Mouse (Mus musculus): ENCODE data around the gene Fdps. TPM values are rescaled to one million over a fixed set of nuclear protein-coding genes. Genes with fewer than 3 reads are reported as not detected.
A peak's percentile ranks its signal among the peaks of the same experiment; 100 is the strongest.

Gene Fdps
- 138 and 150 TPM in 2 replicates for polyA plus RNA-seq (2015; fragmentation: Nextera tagmentation; extraction: Ambion mirVana)

DNA sequence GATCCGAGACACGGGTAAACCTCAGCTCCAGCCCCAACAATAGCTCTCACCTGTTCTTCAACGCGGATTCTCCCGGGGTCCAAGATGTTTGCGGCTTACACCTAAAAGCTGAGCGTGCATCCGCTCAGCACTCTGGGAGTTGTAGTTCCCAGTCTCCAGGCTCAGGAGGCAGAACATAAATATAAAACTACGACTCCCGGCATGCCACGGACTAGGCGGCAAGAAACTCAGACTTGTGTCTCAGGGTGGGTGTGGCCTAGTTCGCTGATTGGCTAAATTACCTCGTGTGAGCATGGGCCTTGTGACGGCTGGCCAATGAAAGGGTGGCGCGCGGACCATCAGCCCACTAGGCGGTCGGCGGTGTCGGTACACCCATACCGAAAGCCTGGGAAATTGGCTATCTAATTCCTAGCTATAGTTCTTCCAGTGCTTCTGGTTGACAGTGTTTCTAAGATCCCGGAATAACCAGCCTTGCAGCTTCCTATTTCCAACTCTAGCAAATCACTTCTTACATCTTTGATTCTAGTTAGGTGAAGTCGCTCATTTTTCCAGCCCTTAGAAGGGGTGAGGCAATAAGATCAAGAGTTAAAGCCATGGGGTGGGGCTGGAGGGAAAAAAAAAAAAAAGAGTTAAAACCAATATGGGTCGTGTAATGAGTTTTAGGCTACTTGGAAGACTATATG lies at the start of gene Fdps:
Gene Fdps (minus strand): TSS at position 148 of the 683 bp plus-strand sequence.
- Histone ChIP-seq H3K27ac (peak within 1 kb of the TSS; percentile 57; the same call in 1 of the 2 replicates), H3K36me3 (ENCODE audit: insufficient read depth, low read length) (peaks cover 7% of the 10 kb centered on the region; the same call in 1 of the 2 replicates), H3K4me1 (replicated peaks; ENCODE audit: insufficient read depth, low read length) (peaks cover 4% of the 10 kb centered on the region; the same call in 1 of the 2 replicates), H3K4me3 (replicated peaks; ENCODE audit: low read depth, low read length) (peak within 1 kb of the TSS; percentile 50), H3K9ac (ENCODE audit: low read depth, low read length) (peak within 1 kb of the TSS; percentile 51), H3K27me3 (ENCODE audit: insufficient read depth, low read length) (no peaks in the 10 kb centered on the region), H3K9me3 (replicated peaks; ENCODE audit: low read length) (no peaks in the 10 kb centered on the region), H3K4me2 (ENCODE audit: low read length) (peak within 1 kb of the TSS; percentile 86)
- ATAC-seq (replicated peaks; ENCODE audit: low FRiP score, low read depth) = peak; percentile 99
- WGBS = under 1% methylated on average over 26 of the region's 26 CpGs
- peak; percentile 100 for DNase-seq (ENCODE audit: low spot score)
- peak; percentile 33; the same call in 1 of the 2 replicates for TF ChIP-seq CTCF (IDR thresholded peaks at IDR 0.05; ENCODE audit: low read depth)

DNA sequence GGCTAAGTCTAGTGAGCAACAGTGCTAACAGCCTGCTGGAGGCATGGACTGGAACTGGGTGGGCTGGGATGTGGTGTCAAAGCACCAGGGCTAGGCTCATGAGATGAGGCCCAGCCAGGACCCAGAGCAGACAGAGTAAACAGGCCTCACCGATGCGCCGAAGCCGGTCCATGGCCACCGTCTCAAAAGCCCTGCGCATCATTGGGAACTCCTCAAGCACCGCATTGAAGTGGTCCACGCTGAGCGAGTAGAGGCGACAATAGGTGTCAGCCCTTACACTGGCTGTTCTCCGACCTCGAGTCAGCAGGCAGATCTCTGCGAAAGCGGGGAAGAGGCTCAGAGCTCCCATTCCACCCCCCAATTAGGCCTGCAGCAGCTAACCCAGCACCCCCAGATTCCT lies 46.8 kb upstream of the Fdps start:
- no peak for ATAC-seq (replicated peaks; ENCODE audit: low FRiP score, low read depth)
- TF ChIP-seq CTCF (IDR thresholded peaks at IDR 0.05; ENCODE audit: low read depth) = no peak
- no peak overlapping the region for H3K9ac ChIP-seq (ENCODE audit: low read depth, low read length)
- no peak for DNase-seq (ENCODE audit: low spot score)
- no peaks in the 10 kb centered on the region for H3K9me3 ChIP-seq (replicated peaks; ENCODE audit: low read length)
- H3K4me2 ChIP-seq (ENCODE audit: low read length) = no peak overlapping the region
- H3K27me3 ChIP-seq (ENCODE audit: insufficient read depth, low read length) = no peaks in the 10 kb centered on the region
- 61% methylated on average over 14 of the region's 14 CpGs for WGBS
- no peaks in the 10 kb centered on the region for H3K36me3 ChIP-seq (ENCODE audit: insufficient read depth, low read length)
- H3K4me1 ChIP-seq (replicated peaks; ENCODE audit: insufficient read depth, low read length) = 0 out of 2 replicates have a peak, but pooled peaks cover 4% of the 10 kb centered on the region
- H3K4me3 ChIP-seq (replicated peaks; ENCODE audit: low read depth, low read length) = no peak overlapping the region
- H3K27ac ChIP-seq = no peak overlapping the region

DNA sequence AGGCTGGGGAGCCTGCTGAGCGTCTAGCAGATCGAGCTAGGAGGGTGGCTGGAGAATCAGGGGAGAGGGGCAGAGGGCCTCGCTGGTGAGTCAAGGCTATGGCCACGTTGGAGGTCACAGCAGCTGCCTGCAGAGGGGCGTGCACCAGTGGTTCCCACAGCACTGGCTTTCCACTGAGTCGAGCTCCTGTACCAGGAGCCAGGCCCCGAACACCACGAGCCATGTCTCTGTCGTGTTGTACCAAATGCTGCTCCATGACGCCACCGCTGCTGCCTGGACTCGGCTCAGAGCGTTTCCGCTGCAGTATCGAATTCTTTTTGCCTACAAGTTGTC lies 46.2 kb upstream of the Fdps start:
- no peak for TF ChIP-seq CTCF (IDR thresholded peaks at IDR 0.05; ENCODE audit: low read depth)
- Histone ChIP-seq H3K4me3 (replicated peaks; ENCODE audit: low read depth, low read length) (peak overlapping the region; percentile 23), H3K27me3 (ENCODE audit: insufficient read depth, low read length) (no peaks in the 10 kb centered on the region), H3K4me2 (ENCODE audit: low read length) (peak overlapping the region; percentile 59), H3K27ac (no peak overlapping the region), H3K9ac (ENCODE audit: low read depth, low read length) (0 out of 2 replicates have a peak overlapping the region, but pooled peaks have one; percentile 35), H3K36me3 (ENCODE audit: insufficient read depth, low read length) (no peaks in the 10 kb centered on the region), H3K4me1 (replicated peaks; ENCODE audit: insufficient read depth, low read length) (0 out of 2 replicates have a peak, but pooled peaks cover 4% of the 10 kb centered on the region), H3K9me3 (replicated peaks; ENCODE audit: low read length) (no peaks in the 10 kb centered on the region)
- peak; percentile 44 for ATAC-seq (replicated peaks; ENCODE audit: low FRiP score, low read depth)
- peak; percentile 14 for DNase-seq (ENCODE audit: low spot score)
- 7% methylated on average over 15 of the region's 15 CpGs for WGBS

DNA sequence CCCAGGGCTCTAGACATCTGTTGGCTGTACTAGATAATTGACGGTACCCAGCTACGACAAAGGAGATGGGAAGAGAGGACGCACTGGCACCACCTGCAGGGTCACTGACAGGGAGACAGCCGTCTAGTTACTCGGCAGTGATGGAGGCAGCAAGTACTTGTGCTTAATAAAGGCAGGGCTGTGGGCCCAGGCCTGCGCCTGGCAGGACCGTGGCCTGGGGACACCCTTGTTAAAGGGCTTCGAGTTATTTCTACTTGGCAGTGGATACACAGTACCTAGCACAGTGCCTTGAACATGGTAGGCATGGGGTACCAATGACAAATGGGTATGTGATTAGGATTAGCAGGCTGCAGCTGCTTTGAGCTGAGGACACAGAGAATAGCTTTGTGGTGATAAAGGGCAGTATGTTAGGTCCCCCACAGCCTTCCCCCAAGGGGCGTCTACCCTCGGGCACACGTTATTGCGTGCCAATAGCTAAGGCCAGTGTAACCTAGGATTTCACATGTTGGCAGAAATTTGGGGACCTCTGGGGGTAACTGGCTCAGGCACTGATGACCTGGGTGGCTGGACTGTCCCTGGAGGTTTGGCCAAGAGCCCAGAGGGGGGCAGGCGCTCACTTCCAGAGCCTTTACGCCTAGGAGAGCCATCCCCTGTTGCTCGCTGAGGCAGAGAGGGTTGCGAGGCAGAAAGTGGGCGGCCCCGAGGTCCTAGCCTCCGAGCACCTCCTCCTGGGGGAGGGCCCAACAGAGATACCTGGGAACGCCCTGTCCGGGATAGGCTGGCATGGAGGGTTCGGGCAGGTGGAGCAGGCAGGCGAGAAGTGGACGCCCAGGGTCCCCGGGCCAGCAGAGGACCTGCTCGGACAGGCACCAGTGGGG lies 45.6 kb upstream of the Fdps start:
- 0 out of 2 replicates have a peak, but pooled peaks cover 4% of the 10 kb centered on the region for H3K4me1 ChIP-seq (replicated peaks; ENCODE audit: insufficient read depth, low read length)
- DNase-seq (ENCODE audit: low spot score) = peak; percentile 44
- H3K4me3 ChIP-seq (replicated peaks; ENCODE audit: low read depth, low read length) = peak overlapping the region; percentile 23
- H3K27me3 ChIP-seq (ENCODE audit: insufficient read depth, low read length) = no peaks in the 10 kb centered on the region
- peak; percentile 25; the same call in 1 of the 2 replicates for TF ChIP-seq CTCF (IDR thresholded peaks at IDR 0.05; ENCODE audit: low read depth)
- H3K36me3 ChIP-seq (ENCODE audit: insufficient read depth, low read length) = no peaks in the 10 kb centered on the region
- H3K4me2 ChIP-seq (ENCODE audit: low read length) = peak overlapping the region; percentile 59
- H3K9ac ChIP-seq (ENCODE audit: low read depth, low read length) = 0 out of 2 replicates have a peak overlapping the region, but pooled peaks have one; percentile 35
- H3K27ac ChIP-seq = no peak overlapping the region
- WGBS = 27% methylated on average over 26 of the region's 26 CpGs
- ATAC-seq (replicated peaks; ENCODE audit: low FRiP score, low read depth) = peak; percentile 84
- no peaks in the 10 kb centered on the region for H3K9me3 ChIP-seq (replicated peaks; ENCODE audit: low read length)

DNA sequence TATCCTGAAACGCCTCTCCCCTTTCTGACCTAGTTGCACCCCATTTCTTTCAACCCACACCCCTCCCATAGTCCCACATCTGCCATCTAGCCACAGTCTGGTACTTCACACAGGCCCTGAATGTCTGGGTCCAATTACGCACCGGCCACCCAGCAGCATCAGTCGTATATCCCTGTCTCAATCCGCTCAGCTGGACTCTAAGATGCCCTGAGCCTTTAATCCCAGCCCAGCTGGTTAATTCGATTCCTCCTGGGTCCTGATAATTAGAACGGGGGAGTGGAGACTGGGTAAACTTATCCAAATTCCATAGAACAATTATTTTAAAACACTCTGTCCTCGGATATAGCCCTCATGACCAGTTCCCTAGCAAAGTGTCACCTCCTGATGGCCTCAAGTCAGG lies 43.8 kb upstream of the Fdps start:
- Histone ChIP-seq H3K4me3 (replicated peaks; ENCODE audit: low read depth, low read length) (no peak overlapping the region), H3K36me3 (ENCODE audit: insufficient read depth, low read length) (no peaks in the 10 kb centered on the region), H3K9ac (ENCODE audit: low read depth, low read length) (no peak overlapping the region), H3K4me1 (replicated peaks; ENCODE audit: insufficient read depth, low read length) (0 out of 2 replicates have a peak, but pooled peaks cover 4% of the 10 kb centered on the region), H3K4me2 (ENCODE audit: low read length) (no peak overlapping the region), H3K9me3 (replicated peaks; ENCODE audit: low read length) (no peaks in the 10 kb centered on the region), H3K27ac (no peak overlapping the region), H3K27me3 (ENCODE audit: insufficient read depth, low read length) (no peaks in the 10 kb centered on the region)
- 40% methylated on average over 8 of the region's 8 CpGs for WGBS
- DNase-seq (ENCODE audit: low spot score) = no peak
- no peak for TF ChIP-seq CTCF (IDR thresholded peaks at IDR 0.05; ENCODE audit: low read depth)
- ATAC-seq (replicated peaks; ENCODE audit: low FRiP score, low read depth) = no peak

DNA sequence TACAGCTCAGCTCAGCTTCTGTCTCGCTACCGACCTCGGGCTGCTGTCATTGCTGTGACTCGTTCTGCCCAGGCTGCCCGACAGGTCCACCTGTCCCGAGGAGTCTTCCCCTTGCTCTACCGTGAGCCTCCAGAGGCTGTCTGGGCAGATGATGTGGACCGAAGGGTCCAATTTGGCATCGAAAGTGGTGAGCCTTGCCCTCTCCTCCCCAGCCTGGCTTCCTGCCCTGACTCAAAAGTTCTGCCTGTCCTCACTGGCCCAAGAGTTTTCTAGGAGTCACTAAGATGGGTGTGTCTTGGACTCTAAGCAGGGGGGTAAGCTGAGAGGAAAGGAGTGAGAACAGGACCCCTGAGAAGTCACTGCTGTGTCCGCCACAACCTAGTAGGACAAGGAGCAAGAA lies 43.1 kb upstream of the Fdps start:
- H3K27me3 ChIP-seq (ENCODE audit: insufficient read depth, low read length) = no peaks in the 10 kb centered on the region
- ATAC-seq (replicated peaks; ENCODE audit: low FRiP score, low read depth) (no peak), DNase-seq (ENCODE audit: low spot score) (no peak)
- H3K9me3 ChIP-seq (replicated peaks; ENCODE audit: low read length) = no peaks in the 10 kb centered on the region
- 0 out of 2 replicates have a peak, but pooled peaks cover 4% of the 10 kb centered on the region for H3K4me1 ChIP-seq (replicated peaks; ENCODE audit: insufficient read depth, low read length)
- H3K36me3 ChIP-seq (ENCODE audit: insufficient read depth, low read length) = no peaks in the 10 kb centered on the region
- H3K27ac ChIP-seq = no peak overlapping the region
- H3K4me3 ChIP-seq (replicated peaks; ENCODE audit: low read depth, low read length) = no peak overlapping the region
- H3K4me2 ChIP-seq (ENCODE audit: low read length) = no peak overlapping the region
- H3K9ac ChIP-seq (ENCODE audit: low read depth, low read length) = no peak overlapping the region
- 73% methylated on average over 10 of the region's 10 CpGs for WGBS
- no peak for TF ChIP-seq CTCF (IDR thresholded peaks at IDR 0.05; ENCODE audit: low read depth)

All from kidney, postnatal 0 days (tissue).